Mouse (Mus musculus): Measurements from ENCODE around the gene Gm15557.

DNA sequence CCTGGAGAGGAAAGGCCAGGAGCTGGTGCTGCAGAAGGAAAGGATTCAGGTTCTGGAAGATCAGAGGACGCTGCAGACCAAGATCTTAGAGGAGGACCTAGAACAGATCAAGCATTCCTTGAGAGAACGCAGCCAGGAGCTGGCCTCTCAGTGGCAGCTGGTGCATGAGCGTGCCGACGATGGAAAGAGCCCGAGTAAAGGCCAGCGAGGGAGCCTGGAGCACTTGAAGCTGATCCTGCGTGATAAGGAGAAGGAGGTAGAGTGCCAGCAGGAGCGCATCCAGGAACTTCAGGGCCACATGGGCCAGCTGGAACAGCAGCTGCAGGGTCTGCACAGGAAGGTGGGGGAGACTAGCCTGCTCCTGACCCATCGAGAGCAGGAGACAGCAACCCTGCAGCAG is 50.6 kb downstream of the Gm15557 start:
- TF ChIP-seq CTCF (IDR thresholded peaks at IDR 0.05; ENCODE audit: borderline replicate concordance, insufficient read depth, low read depth, low read length) (no peak), POLR2A (IDR thresholded peaks at IDR 0.05; ENCODE audit: borderline replicate concordance, insufficient read depth, low read length) (no peak)

All from cerebellum, adult 2 months (tissue).